Mouse (Mus musculus): ENCODE measurements around the gene Neurog2. TPM values are rescaled to one million over a fixed set of nuclear protein-coding genes. Genes with fewer than 3 reads are reported as not detected.

Neurog2 gene
- polyA plus RNA-seq, 1 experiment = not detected

DNA sequence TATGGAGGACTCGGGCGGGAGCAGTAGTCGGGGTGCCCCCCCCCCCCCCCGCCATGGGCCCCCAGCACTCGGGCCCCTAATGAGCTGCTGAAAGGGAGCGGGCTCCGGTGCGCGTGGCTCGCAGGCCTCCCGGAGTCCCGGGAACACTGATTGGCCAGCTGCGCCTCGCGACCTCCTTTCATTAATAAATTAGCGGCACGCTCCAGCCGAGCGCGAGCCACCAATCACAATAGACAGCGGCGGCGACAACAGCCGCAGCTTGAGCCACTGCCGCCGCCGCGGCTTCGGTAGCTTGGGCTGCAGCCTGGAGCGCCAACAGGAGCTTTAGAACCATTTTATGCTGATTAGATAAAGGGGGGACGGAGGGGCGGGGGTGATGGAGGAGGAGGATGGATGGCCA is 404 bp upstream of the Neurog2 start:
- H3K27me3 ChIP-seq (ENCODE audit: control insufficient read depth, insufficient read depth, low read length) = peaks cover 47% of the 10 kb centered on the region
- H3K4me3 ChIP-seq (ENCODE audit: extremely low read depth, insufficient read depth, insufficient read length) = peak overlapping the region; percentile 44
- no peak overlapping the region for H3K27ac ChIP-seq (ENCODE audit: insufficient read depth, low read length)
- no peak for TF ChIP-seq CTCF (IDR thresholded peaks at IDR 0.05; ENCODE audit: extremely low read depth, insufficient read depth, insufficient read length, insufficient replicate concordance)
- TF ChIP-seq POLR2A (IDR thresholded peaks at IDR 0.05; ENCODE audit: low read depth, low read length) = no peak
- WGBS = 2% methylated on average over 31 of the region's 32 CpGs
- peak in 1 of 2 experiments; percentile 17 for DNase-seq (ENCODE audit: low read depth in 1 of 2, low spot score in 2 of 2)
- H3K36me3 ChIP-seq (ENCODE audit: control insufficient read depth, insufficient read depth, low read length) = no peaks in the 10 kb centered on the region
- H3K4me1 ChIP-seq (ENCODE audit: control insufficient read depth, insufficient read depth, insufficient read length) = peaks cover 25% of the 10 kb centered on the region

DNA sequence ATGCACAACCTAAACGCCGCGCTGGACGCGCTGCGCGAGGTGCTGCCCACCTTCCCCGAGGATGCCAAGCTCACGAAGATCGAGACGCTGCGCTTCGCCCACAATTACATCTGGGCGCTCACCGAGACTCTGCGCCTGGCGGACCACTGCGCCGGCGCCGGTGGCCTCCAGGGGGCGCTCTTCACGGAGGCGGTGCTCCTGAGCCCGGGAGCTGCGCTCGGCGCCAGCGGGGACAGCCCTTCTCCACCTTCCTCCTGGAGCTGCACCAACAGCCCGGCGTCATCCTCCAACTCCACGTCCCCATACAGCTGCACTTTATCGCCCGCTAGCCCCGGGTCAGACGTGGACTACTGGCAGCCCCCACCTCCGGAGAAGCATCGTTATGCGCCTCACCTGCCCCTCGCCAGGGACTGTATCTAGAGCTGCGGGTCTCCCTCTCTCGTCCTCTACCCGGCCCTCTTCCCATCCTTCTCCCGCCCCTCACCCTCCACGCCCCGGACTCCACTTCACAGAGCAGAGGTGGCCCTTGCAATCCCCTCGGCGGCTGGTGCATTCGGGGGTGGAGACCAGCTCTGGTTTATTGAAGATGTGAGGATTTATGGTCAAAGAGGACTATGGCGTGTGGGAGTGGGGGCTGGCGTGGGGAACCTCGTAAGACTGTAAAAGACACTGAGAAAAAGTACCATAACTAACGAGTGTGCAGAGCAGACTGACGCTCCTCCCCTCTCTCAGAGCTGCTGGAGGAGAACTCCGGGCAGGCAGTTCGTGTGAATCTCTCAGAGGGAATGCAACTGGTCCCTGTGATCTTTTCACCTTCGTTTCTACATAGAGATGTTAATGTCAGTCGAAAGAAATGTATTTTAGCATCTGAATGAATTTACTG is 1.4 kb downstream of the Neurog2 start:
- H3K27me3 ChIP-seq (ENCODE audit: control insufficient read depth, insufficient read depth, low read length) = peaks cover 43% of the 10 kb centered on the region
- DNase-seq (ENCODE audit: low read depth in 1 of 2, low spot score in 2 of 2) = peak in 1 of 2 experiments; percentile 63
- WGBS = 3% methylated on average over 58 of the region's 58 CpGs
- no peaks in the 10 kb centered on the region for H3K36me3 ChIP-seq (ENCODE audit: control insufficient read depth, insufficient read depth, low read length)
- TF ChIP-seq CTCF (IDR thresholded peaks at IDR 0.05; ENCODE audit: extremely low read depth, insufficient read depth, insufficient read length, insufficient replicate concordance) = peak; percentile 91
- TF ChIP-seq POLR2A (IDR thresholded peaks at IDR 0.05; ENCODE audit: low read depth, low read length) = no peak
- no peak overlapping the region for H3K27ac ChIP-seq (ENCODE audit: insufficient read depth, low read length)
- H3K4me1 ChIP-seq (ENCODE audit: control insufficient read depth, insufficient read depth, insufficient read length) = peaks cover 25% of the 10 kb centered on the region
- peak overlapping the region; percentile 48; the same call in 1 of the 2 replicates for H3K4me3 ChIP-seq (ENCODE audit: extremely low read depth, insufficient read depth, insufficient read length)

DNA sequence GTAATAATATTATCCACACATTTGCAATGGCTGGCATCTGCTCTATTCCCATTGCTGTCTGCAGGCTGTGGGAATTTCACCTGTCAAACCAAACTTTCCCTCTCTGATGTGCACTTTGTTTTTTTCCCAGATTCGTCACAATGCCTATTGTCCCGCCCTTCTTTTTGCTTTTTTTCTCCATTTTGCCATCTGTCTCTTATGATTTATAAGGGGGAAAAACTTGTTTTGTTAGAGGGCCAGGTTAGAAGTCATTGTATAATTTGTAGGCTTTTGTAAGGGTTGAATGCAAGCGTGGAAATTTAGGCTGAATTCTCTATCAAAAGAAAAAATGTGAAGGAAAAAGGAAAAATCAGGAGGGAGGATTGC is 2.0 kb downstream of the Neurog2 start:
- Histone ChIP-seq H3K4me3 (ENCODE audit: extremely low read depth, insufficient read depth, insufficient read length) (no peak overlapping the region), H3K36me3 (ENCODE audit: control insufficient read depth, insufficient read depth, low read length) (no peaks in the 10 kb centered on the region), H3K27ac (ENCODE audit: insufficient read depth, low read length) (no peak overlapping the region), H3K27me3 (ENCODE audit: control insufficient read depth, insufficient read depth, low read length) (peaks cover 48% of the 10 kb centered on the region), H3K4me1 (ENCODE audit: control insufficient read depth, insufficient read depth, insufficient read length) (peaks cover 25% of the 10 kb centered on the region)
- WGBS = 12% methylated on average over 3 of the region's 3 CpGs
- no peak for DNase-seq (ENCODE audit: low read depth in 1 of 2, low spot score in 2 of 2)
- TF ChIP-seq CTCF (IDR thresholded peaks at IDR 0.05; ENCODE audit: extremely low read depth, insufficient read depth, insufficient read length, insufficient replicate concordance) = no peak
- no peak for TF ChIP-seq POLR2A (IDR thresholded peaks at IDR 0.05; ENCODE audit: low read depth, low read length)

DNA sequence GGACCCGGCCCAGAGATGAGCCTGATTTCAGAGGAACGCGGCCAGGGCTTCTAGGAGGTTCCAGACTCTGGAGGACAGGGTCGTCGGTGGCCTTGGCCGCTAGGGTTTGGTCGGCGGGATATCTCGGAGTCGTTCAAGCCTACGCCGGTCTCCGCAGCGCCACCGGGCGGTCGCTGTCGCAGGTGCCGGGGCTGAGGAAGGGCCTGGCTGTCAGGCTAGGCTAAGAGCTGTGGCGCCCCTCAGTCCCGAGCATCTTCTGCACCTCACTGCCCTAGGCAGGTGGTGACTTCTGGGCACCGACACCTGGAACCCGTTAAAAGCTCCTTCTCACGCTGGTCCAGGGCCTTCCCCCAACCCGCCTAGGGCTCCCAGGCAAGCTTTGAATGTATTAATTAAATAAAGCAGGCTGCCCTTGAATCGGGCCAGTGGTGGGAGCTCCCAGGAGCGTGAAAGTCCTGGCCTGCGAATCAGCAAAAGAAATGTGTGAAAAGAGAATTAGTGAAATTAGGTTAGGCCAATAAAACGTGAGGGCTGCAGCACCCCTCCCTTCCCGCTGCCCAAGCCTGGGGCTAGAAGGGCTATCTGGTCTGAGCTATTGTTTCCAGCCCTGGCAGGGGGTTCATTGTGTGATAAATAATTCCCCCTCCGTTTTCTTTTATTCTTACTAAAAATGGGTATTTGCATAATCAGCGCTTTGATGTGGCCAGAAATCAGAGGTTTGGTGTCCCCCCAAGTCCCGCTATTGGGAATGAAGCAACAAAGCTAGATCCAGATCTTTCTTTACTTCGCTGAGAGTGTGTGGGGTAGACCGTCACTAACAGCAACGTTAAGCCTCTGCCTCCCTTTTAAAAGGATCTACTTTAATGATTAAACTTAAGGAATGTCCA is 7.2 kb downstream of the Neurog2 start:
- Histone ChIP-seq H3K4me3 (ENCODE audit: extremely low read depth, insufficient read depth, insufficient read length) (no peak overlapping the region), H3K27ac (ENCODE audit: insufficient read depth, low read length) (no peak overlapping the region), H3K27me3 (ENCODE audit: control insufficient read depth, insufficient read depth, low read length) (peaks cover 32% of the 10 kb centered on the region), H3K36me3 (ENCODE audit: control insufficient read depth, insufficient read depth, low read length) (no peaks in the 10 kb centered on the region), H3K4me1 (ENCODE audit: control insufficient read depth, insufficient read depth, insufficient read length) (no peaks in the 10 kb centered on the region)
- peak in 1 of 2 experiments; percentile 10 for DNase-seq (ENCODE audit: low read depth in 1 of 2, low spot score in 2 of 2)
- 7% methylated on average over 36 of the region's 36 CpGs for WGBS
- TF ChIP-seq POLR2A (IDR thresholded peaks at IDR 0.05; ENCODE audit: low read depth, low read length) (no peak), CTCF (IDR thresholded peaks at IDR 0.05; ENCODE audit: extremely low read depth, insufficient read depth, insufficient read length, insufficient replicate concordance) (no peak)

DNA sequence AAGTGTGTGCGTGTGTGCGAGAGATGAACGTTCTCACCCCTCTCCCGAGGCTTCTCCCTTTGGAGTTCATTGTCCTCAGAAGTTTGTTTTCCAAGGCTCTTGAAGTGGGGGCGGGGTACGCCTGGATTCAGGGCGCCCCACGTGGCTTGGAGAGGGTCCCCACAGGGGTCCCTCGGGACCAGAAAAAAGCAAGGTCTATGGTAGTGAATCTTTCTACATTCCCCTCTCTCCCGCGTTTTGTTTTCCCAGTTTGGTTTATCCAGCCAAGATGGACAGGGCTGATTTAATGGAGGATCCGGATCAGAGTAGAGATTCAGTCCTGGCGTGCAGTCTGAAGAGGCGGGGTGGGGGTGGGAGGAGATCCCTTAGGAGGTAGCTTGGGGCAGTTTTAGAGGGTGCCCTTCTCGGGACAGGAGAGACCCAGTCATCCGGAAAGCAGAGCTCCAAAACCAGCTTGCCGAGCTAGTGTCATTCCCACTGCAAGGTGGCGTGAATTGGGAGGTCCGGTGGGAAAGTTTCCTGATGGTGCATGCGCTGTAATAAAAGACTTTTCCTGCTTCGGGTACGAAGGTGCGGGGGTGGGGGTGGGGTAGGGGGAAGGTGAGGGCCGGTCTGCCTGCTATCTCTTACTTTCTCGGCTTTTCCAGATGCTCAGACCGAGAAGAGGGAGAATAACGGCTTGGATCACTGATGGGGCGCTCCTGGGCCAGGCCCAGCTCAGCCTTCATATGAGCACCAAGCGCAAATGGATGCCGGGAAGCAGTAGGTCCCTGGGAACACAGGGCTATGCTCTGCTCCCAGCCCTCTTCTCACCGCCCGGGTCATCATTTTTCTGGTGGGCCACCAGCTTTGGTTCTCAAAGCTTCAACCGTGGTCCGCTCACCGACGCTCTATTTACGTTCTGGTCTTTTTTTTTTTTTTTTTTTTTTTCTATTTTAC is 8.1 kb downstream of the Neurog2 start:
- Histone ChIP-seq H3K27me3 (ENCODE audit: control insufficient read depth, insufficient read depth, low read length) (peaks cover 32% of the 10 kb centered on the region), H3K4me1 (ENCODE audit: control insufficient read depth, insufficient read depth, insufficient read length) (no peaks in the 10 kb centered on the region), H3K4me3 (ENCODE audit: extremely low read depth, insufficient read depth, insufficient read length) (no peak overlapping the region), H3K27ac (ENCODE audit: insufficient read depth, low read length) (no peak overlapping the region), H3K36me3 (ENCODE audit: control insufficient read depth, insufficient read depth, low read length) (no peaks in the 10 kb centered on the region)
- no peak for TF ChIP-seq POLR2A (IDR thresholded peaks at IDR 0.05; ENCODE audit: low read depth, low read length)
- TF ChIP-seq CTCF (IDR thresholded peaks at IDR 0.05; ENCODE audit: extremely low read depth, insufficient read depth, insufficient read length, insufficient replicate concordance) = no peak
- 15% methylated on average over 37 of the region's 37 CpGs for WGBS
- no peak for DNase-seq (ENCODE audit: low read depth in 1 of 2, low spot score in 2 of 2)

DNA sequence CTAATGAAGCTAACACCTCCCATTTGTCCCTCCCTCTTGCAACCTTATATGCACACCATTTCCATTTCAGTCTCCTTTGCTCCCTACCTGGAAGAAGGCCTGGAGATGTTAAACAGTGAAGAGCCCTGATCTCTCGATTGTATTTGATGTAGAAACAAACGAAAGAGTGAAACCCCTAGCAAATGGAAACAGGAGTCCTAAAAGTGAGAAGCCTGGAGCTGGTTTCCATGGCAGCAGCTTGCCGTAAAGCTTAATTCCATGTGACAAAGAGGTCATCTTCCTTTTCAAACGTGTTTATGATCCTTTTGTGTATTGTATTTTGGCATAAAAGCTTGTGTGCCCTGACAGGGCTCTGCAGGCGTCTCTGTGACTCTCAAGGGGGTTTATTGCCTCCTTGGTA is 9.3 kb downstream of the Neurog2 start:
- peaks cover 31% of the 10 kb centered on the region for H3K27me3 ChIP-seq (ENCODE audit: control insufficient read depth, insufficient read depth, low read length)
- no peak for DNase-seq (ENCODE audit: low read depth in 1 of 2, low spot score in 2 of 2)
- 17% methylated on average over 5 of the region's 5 CpGs for WGBS

More for the DNA sequence above, 9.3 kb downstream of the Neurog2 start:
- no peak overlapping the region for H3K27ac ChIP-seq (ENCODE audit: insufficient read depth, low read length)
- H3K4me1 ChIP-seq (ENCODE audit: control insufficient read depth, insufficient read depth, insufficient read length) = no peaks in the 10 kb centered on the region
- no peak for TF ChIP-seq POLR2A (IDR thresholded peaks at IDR 0.05; ENCODE audit: low read depth, low read length)
- TF ChIP-seq CTCF (IDR thresholded peaks at IDR 0.05; ENCODE audit: extremely low read depth, insufficient read depth, insufficient read length, insufficient replicate concordance) = no peak
- H3K36me3 ChIP-seq (ENCODE audit: control insufficient read depth, insufficient read depth, low read length) = no peaks in the 10 kb centered on the region
- no peak overlapping the region for H3K4me3 ChIP-seq (ENCODE audit: extremely low read depth, insufficient read depth, insufficient read length)

All from spleen, adult 2 months (tissue).